Mouse (Mus musculus): ENCODE measurements around the gene Golga5.

Golga5 gene

GRCm38 (mm10) chr12:102545122-102545521 lies 76.2 kb downstream of the Golga5 start:
- no peaks in the 10 kb centered on the region for H3K36me3 ChIP-seq (ENCODE audit: insufficient read depth, low read length)
- H3K4me3 ChIP-seq (replicated peaks; ENCODE audit: low read length) = no peak overlapping the region
- peaks cover 37% of the 10 kb centered on the region for H3K4me1 ChIP-seq (replicated peaks; ENCODE audit: low read depth, low read length)
- peaks cover 13% of the 10 kb centered on the region for H3K27me3 ChIP-seq (ENCODE audit: insufficient read depth, low read length)
- TF ChIP-seq NANOG (IDR thresholded peaks at IDR 0.05; ENCODE audit: borderline replicate concordance, low read length) = peak; percentile 47; the same call in 1 of the 2 replicates
- TF ChIP-seq CTCF (conservative IDR thresholded peaks at IDR 0.05; ENCODE audit: low read length) = no peak
- no peaks in the 10 kb centered on the region for H3K9me3 ChIP-seq (ENCODE audit: low read length)
